Mouse (Mus musculus): ENCODE measurements at regions not wholly inside any gene's neighbourhood (a gene's known extent, or its start where the extent isn't known, plus 50 kb on each side); places are given as distances from the start of the nearest gene placed in this dataset.

- TF ChIP-seq RCOR1 (IDR thresholded peaks at IDR 0.05; ENCODE audit: low read depth, low read length) (no peak), E2F4 (IDR thresholded peaks at IDR 0.05; ENCODE audit: borderline replicate concordance, low read depth, low read length) (no peak), CTCF (IDR thresholded peaks at IDR 0.05 in 2 of 3, conservative IDR thresholded peaks at IDR 0.05 in 1 of 3; ENCODE audit: control insufficient read depth in 1 of 3, insufficient read depth in 1 of 3, low read depth in 2 of 3, low read length in 3 of 3, poor library complexity in 1 of 3, severe bottlenecking in 1 of 3) (no peak), ZMIZ1 (IDR thresholded peaks at IDR 0.05; ENCODE audit: low read depth, low read length) (no peak)
These were observed 192.7 kb downstream of the Vegfc start for GRCm38 (mm10) chr8:54270110-54270509.
